Mouse (Mus musculus): ENCODE data around the gene Sdhd.

Gene Sdhd

DNA sequence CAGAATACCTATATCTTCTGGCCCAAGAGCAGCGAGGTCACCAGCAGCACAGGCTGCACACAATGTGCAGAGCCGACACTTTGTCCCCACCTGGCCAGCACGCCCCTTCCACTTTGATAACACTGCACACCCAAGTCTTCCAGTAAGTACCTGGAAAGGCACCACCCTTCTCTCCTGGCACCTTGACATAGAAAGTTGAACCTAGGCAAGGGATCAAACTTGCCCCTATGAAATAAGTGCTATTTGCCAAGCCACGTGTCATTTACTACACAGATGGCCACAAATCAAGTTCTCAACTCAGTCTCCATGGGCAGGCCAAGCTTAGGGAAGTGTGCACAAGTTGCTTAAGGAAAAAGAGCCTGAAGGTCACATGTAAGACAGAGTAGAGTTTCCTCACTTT, 16.7 kb downstream of the Sdhd start:
- in situ Hi-C loops (cut with MseI, MboI) = no loop called here

DNA sequence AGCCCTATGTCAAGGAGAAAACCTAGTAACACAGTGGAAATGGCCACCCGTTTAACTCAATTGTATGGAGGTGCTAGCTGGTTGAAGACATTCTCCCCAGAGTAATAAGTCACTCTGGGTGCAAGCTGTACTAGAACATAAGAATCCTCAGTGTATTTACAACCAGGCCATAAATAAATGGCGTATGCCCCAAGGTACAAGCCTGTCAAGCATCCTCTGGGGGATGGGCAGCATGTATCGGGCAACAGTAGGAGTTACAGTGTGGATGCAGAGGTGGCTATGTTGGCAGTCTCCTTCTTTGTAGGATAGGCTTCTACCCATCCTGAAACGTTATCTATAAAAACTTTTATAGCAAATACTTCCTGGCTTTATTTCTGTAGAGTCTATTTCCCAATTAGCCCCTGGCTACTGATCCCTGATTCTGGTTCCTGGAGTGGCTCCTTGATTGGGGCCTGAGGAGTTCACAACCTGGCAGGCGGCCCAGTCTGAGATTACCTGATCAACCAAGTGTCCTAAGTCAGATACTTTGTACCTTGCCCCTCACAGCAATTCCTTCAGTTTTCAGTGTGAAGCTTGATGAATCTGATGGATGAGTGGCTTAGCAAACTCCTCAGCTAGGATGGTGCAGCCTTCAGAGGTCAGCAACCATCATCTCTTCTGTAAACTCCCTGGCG, 18.3 kb downstream of the Sdhd start:
- in situ Hi-C loops (cut with MseI, MboI) = no loop called here

DNA sequence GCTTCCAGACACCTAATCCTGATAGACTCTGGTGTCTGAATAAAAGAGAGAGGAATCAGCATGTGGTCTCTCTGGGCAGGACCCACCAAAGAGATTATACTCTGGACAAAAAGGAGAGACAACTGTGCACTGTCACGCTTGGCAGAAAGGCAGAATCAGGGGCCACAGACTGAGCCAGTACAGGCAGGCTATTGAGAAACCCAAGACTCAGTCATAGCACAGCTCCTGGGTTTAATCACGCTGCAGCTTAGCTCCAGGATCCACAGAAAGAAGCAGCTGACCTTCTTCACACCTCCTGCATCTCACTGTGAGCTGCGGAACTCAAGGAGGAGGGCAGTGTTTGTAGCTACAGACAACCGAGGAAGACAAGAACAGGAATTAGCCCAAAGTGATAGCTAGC, 23.2 kb downstream of the Sdhd start:
- in situ Hi-C loops (cut with MseI, MboI) = no loop called here

DNA sequence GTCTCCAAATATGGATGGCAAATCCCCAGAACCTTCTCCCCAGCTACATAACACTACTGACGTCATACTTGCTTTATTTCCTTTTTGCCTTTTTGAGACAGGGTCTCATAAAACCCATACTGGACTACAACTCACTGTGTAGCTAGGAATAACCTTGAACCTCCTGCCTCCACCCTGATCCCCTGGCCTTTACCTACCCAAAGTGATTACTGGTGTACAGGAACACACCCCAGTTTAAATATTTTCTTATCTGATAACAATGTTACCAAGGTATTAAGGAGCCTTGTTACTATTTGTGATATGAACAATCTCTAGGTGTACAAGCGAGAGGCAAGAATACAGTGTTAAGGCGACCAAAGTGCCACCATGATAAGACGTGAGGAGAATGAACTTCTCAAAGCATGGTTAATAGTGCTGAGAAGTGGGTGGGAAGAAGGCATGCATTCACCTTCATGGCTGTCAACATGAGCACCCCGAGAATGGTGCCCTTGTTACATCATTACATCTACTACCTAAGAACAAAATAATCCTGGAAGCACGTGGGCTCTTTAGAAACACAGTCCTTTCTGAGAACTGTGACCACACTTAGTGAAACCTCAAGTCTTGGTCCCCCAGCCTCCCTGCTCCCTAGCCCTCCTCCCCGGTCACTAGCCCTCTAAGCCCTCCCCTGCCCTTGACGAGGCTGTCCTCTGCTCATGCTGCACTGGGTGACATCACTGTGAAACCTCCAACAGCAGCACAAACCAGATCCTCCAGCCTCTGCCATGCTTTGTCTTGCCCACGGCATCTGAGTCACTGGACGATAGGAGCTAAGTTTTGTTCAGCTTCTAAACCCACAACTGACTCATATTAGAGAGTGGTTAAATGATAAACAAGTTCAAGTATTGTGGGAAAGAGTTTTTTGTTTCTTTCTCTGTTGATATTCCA, 33.8 kb downstream of the Sdhd start:
- in situ Hi-C loops (cut with MseI, MboI) = no loop called here

DNA sequence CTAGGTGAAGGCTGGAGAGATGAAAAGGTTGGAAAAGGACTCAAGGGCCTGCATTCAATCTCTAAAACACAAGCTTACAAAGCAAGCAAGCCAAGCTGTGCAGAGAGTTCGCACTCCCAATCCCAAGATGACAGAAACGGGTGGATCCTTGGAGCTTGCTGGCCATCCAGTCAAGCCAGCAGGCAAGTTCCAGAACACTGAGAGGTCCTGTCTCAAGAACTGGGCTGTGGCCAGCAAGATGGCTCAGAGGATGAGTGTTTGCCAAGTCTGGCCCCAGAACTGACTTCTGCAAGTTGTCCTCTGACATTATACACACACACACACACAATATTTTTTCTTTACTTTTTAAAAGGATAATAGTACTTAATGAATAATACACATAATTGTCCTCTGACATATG, 35.7 kb downstream of the Sdhd start:
- in situ Hi-C loops (cut with MseI, MboI) = no loop called here

DNA sequence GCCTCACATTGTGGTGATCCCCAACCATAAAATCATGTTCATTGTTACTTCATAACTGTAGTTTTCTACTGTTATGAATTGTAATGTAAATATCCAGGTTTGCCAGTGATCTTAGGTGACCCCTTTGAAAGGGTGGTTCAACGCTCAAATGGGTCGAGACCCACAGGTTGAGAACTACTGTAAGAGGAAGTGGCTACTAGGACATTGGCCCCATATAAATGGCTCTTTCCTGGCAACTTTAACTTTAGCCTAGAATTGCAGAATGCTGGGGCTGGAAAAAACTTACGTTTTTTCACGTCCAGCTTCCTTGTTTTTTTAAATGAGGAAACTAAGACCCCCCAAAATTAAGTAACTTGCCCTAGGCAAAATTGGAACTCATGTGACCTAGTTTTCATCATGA, 36.2 kb downstream of the Sdhd start:
- in situ Hi-C loops (cut with MseI, MboI) = no loop called here

DNA sequence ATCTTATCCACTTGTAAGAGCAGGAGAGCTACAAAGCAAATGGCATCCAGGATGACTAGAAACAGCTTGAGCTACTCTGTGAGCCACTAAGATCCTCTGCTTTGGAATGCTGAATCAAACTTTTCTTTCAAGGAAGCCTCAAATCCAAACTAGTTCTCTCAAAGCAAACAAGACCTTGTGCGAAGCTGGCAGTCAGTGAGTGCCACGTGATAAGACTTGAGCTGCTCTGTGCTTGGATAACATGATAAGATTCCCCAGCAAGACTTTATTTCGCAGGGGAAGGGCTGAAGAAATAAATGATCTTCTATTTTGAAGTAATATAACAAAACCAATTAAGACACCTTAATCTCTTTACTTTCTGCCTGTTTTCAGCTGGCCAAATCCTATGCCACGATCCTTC, 37.7 kb downstream of the Sdhd start:
- in situ Hi-C loops (cut with MseI, MboI) = no loop called here

DNA sequence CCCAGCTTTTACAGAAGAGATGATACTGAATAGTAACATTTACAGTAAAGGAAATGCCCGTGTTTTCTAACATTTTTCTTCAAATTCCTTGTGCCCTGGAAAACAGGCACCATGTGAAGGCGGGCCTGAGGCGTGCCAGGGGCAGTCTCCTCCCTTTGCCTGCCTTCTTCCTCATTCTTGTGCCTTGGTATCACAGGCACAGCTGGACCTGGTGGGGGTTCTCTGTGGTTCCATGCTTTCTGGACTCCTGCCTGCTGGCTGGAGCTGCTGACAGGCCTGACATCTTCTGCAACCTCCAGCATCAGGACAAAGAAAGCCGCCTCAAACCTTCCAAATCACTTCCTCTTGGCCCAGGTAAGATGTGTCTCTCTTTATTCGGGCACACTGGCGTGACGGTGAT, 38.4 kb downstream of the Sdhd start:
- in situ Hi-C loops (cut with MseI, MboI) = no loop called here

DNA sequence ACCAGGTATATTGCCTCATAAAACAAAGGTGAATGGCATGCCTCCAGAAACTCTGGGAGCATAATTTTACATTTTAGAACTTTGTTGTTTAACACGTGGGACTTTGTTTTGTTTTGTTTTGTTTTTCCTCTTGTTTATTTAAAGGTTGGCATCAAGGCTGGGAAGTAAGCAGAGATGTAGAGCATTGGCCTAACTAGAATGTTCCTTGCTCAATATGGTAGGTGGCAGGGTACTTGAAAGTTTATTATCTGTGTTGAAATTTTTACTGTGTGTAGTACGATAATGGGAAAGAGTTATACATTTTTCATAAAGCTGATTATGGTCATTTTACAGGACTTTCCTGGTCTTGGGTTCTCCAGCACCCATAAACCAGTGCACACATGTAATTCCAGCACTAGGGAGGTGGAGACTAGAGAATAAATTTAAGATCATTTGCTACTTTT, 41.7 kb downstream of the Sdhd start:
- in situ Hi-C loops (cut with MseI, MboI) = no loop called here

DNA sequence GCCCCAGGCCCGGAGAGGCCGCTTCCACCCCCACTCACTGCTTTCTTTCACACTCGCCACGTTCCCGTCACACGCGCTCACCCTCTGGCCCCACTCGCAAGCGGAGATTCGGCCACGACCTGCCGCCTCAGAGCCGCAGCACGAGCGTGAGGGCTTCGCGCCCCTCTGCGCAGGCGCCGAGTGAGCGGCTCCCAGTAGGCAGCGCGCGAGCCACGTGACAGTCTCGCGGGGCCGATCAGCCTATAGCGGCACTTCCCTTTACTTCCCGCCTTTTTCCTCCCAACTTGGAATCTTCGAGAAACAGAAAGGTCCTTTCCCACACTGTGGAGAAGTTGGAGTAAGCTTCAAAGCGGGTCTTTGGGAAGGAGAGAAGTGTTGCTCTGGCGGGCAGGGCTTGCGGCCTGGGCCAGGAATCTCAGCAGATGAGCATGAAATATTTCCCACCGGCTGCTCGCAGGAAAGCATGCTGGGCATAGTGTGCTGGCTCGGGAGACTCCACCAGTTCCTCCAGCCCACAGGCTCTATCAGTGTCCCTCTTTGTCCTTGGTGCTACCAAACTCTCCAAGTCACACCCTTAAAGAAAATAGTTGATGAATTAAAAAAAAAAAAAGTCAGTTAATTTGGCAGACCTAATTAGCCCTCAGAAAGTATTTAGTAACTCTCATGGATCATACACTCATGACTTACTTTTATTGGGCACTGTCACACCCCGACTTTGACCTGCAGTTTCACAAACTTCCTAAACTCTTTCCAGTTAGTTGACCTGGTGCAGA, 42.3 kb downstream of the Sdhd start, which contains the start of gene Tex12:
Tex12 (minus strand) TSS at position 181 of the 773 bp plus-strand sequence.
- in situ Hi-C loops (cut with MseI, MboI) = no loop called here

DNA sequence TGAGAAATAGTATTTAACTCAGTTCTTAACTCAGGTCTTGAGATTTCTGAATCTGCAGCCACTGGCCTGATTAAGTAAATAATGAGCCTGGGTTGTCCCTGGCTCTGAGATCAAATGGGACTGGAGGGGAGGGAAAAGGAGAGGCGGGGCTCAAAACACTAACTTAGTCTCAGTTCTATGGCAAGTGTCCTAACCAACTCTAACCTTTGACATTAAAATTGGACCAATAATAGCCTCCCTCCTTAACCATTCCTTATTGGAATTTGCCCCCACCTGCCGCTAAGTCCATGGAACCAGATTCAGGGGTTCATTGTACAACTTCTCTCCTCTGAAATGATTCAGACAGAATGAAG, 48.5 kb downstream of the Sdhd start, which contains the start of gene Bco2:
Bco2 (minus strand) TSS at position 88 of the 353 bp plus-strand sequence.
- in situ Hi-C loops (cut with MseI, MboI) = no loop called here

DNA sequence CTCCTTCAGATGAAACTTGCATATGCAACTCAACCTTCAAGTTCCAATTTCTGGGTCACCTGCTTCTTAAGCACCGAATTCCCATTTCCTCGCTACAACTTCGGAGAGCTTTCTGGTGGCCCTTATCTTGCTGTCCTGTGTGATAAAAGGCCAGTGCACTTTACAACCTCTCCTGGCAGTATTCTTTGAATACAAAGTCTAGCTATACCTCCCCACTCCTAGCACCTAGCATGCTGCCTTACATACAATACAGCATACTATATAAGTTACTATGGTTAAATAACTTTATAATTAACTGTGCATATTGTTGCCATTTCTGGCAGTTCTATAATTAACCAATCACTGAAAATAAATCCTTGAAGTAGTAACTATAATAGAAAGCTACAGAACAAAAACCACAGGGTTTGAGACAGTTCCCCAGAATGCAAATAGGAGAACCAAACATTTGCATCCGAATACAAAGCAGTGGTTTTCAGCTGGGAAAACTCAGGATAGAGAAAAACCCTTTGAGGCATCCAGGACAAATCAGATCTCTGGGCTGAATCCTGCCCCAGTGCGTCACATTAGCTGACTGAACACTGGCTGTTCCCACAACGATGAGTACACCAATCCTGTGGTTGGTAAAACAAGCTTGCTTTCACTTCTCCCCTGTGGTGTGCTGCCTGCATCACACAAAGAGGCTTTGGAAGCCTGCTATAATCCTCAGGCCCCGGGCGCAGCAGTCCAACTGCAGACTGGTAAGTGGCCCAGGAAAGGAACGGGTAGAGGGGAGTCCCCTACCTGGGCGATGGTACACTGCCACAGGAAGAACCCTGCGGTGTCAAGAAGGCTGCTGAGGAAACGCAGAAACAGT, 49.1 kb downstream of the Sdhd start, which contains the start of gene Il18:
Il18 (plus strand) TSS at position 587 of the 853 bp plus-strand sequence.
- in situ Hi-C loops (cut with MseI, MboI) = no loop called here

DNA sequence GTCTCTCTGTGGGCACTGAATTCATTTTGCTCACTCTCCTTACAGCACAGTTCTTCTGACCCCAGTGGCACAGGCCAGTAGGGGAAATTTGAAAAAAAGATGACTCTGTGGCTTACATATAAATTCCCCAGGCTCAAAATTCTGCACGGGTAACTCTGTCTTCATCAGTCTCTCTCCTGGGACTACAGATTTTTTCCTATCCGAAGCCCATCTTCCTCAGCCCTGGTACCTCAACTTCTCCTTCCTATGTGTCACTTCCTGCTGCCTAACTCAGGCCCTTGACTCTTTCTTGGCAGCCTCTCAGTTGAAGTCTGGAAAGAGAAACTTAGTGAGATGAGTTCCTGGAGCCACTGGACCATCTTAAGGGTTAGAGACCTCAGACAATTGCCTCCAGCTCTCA, 50.1 kb downstream of the Sdhd start:
- in situ Hi-C loops (cut with MseI, MboI) = no loop called here

DNA sequence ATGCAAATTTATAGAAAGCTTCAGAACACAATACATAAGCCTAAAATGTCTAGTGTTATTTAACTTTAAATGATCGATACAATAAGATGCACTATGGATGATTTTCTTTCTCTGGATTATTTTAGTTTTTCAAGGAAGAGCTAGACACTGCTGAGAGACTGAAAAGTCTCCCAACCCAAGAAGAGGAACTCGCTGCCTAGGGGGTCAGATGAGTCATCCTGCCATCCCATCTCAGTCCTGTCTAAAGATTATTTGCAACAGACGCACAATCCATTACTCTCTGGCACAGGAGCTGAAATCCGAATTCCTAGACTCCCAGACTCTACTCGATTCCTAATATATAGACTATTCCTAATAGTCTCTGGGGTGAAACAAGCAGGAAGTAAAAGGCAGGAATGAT, 51.4 kb downstream of the Sdhd start:
- in situ Hi-C loops (cut with MseI, MboI) = no loop called here

DNA sequence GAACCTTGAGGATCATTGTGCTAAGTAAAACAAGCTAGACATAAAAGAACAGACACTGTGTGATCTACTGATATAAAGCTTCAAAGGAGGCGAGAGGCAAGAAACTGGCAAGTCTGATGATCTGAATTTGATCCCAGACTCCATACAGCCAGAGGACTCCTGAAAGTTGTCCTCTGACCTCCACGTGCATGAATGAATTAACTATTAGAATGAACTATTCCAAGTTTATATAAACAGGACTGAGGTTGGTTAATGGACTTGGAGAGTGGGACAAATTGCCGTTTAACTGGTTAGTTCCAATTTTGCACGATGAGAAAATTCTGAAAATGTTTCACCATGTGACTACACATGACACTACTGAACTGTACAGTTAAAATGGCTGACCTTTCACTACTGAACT, 54.7 kb downstream of the Sdhd start:
- in situ Hi-C loops (cut with MseI, MboI) = loop anchor here in 1 of 2 experiments (25.0 kb wide), 1 partner anchor 212 kb away; the partner anchor contains the start of gene Rpl10-ps3

DNA sequence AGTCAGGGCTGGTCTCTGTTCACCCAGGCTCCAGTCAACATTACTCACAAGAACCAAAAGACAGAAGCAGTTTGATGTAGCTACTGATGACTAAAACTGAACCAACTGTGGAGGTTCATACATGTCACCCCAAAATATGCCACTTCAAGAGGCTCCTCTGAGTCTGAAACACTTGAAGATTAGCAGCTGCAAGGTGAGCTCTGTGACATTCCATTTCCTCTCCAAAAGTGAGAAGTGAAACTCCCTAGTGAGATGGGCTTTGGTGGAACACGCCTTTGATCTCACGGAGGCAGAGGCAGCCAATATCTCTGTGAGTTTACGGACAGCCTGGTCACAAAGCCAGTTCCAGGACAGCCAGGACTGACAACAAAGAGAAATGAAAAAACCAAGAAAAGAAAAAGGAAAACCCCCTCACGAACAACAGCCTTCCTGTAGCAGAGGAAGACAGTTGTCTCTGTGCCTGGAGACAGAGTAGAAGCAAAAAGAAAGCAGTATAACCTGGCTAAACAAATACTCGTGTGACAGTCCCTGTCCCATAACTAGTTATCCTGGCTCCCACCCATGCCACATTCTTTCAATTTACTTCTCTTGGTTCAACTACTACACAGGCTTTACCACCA, 55.6 kb downstream of the Sdhd start:
- in situ Hi-C loops (cut with MseI, MboI) = loop anchor here in 1 of 2 experiments (25.0 kb wide), 1 partner anchor 211 kb away; the partner anchor contains the start of gene Rpl10-ps3

All from mouse trophoblast stem cell (cell line).